Mouse (Mus musculus) kidney, postnatal 10 days (tissue): ENCODE measurements at regions not wholly inside any gene's neighbourhood (a gene's known extent, or its start where the extent isn't known, plus 50 kb on each side); places are given as distances from the start of the nearest gene placed in this dataset.
"Not testable (repeated sequence)": the region's sequence is repeated elsewhere in the genome, so short reads cannot be mapped to it uniquely, and the experiment has no call there.

Experiments used
- DNase-seq: peaks from one replicate; pipeline ENCODE4 v3.0.0; 2021; ENCODE audit warnings: mixed read lengths

DNA sequence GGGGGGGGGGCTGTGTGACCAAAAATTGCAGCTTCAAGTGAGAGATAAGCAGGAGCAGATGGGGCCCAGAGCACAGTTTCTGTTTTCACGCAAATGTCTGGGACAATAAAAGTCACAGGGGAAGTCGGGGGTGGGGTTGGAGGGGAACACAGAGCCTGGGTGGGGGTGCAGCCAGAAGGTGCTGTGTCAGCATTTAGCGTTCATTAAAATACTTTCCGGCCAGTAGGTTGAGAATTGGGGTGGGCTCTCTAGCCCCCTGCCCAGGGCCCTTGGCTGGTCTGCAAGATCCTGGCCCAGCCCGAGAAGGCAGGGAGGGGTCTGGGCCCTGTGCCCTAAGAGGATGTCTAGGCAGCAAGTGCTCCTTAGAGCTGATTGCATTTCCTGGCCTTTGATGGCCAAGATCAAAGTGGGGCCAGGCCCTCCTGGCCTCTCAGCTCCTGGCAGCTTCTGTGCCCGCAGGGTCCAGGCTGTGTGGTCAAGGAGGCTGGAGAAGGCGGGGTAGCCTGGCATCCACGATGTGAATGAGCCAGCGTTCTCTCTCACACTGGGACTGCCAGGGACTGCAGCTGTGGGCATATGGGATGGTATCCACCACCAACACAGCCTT lies 283.0 kb downstream of the Cyp26b1 start:
- DNase-seq: no peak

DNA sequence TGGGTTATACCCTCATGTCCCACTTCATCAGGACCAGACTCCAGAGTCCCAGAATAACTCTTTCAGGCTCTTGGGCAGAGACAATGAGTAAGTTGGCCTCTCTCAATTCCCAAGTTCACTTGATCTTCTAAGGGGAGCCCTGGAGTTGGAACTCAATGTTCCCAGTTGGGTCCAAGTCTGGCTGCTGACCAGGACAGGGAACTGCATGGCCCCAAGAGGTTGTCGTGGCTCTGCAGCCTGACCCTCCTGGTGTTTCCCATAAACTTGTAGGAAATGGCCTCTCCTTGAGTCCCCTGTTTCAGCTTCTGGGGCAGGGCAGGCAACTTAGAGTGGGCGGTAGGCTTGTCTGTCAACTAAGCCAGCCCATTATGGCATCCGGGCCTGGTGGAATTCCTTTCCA lies 286.2 kb downstream of the Cyp26b1 start:
- no peak for DNase-seq

DNA sequence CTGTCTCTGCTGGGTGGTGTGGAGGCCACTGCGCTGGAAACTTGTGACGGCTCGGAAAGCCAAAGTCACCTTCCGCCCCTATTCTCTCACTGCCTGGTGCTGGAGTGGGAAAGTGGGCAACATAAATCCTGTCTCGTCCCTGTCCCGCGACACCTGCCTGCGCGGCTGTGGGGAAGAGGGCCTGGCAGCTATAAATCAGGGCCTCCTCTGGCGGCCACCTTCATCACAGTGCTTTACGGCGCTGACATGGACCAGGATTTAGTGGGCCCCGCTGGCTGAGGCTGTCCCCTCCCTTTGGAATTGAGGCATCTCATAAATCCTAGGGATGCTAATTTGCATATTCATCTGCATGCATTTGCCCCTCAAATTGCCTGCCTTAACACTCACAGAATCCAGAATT lies 287.1 kb downstream of the Cyp26b1 start:
- no peak for DNase-seq

DNA sequence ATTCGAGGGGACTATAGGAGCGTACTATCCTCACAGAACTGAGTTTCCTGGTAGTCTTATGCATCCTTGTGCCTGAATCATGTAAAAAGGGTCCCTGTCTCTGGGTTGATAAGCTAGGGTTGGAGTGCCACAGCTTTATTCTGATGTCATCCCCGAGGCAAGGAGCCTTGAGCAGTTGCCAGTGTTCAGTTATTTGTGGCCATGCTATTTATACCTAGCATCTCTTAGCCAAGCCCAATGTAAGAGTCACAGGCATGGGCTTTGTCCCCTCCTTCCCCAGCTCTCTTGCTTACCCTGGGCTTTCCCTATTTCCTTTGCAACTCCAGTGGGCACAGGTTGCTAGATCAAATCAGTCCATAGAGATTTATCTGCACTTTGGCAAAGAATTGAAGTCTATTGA lies 288.6 kb downstream of the Cyp26b1 start:
- no peak for DNase-seq

DNA sequence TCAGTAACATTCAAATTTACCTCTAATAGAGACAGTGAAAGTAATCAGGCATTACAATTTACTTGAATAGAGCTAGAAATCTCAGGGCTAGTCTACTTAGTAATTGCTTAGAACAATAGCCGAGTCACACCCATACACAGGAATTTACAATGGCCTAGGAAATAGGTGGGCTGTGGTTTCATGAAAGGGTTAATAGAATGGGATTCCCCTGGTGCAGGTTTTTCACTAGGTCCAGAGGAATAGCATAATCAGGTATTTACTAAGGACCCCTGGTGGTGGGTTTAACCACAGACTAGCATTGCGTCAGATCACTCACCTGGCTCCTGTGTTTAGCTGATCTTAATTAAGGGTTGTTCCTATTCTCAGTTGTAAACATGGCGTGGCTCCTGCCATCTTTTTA lies 290.8 kb downstream of the Cyp26b1 start:
- DNase-seq: not testable (repeated sequence)

DNA sequence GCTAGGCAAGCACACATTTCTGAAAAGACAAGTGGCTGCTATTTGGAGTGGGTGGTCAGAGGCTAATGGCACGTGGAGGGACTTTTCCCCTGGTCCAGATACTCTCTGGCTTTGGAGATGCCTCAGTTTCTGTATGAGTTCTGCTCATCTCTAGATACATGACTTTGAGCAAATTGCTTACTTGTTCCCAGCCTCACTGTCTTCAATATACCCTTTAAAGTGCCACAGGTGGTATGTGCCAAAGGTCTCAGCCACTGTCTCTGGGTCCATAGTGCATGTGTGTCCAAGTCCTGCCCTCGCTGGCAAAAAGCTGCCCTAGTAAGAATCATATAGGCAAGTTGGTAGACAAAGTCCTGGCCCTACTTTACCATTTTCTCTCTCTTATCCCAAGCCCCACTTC lies 291.5 kb downstream of the Dysf start:
- no peak for DNase-seq

DNA sequence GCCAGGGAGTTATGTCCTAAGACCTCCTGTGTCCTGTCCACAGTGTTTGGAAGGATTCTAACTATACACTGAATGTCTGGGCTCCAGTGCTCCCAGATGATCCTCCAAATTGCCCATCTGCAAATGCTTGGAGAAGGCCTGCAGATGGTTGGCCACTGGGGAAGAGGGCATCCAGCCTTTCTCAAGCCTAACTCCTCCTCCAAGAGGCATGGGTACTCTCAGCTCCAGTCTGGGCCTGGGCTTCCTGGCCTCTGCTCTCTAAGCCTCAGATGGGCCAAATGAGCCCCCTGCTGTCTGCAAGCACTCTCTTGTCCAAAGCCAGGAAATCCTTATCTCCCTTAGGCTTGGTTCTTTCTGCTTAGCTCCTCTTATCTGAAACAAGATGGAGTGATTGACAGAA lies 290.8 kb downstream of the Dysf start:
- DNase-seq: no peak

DNA sequence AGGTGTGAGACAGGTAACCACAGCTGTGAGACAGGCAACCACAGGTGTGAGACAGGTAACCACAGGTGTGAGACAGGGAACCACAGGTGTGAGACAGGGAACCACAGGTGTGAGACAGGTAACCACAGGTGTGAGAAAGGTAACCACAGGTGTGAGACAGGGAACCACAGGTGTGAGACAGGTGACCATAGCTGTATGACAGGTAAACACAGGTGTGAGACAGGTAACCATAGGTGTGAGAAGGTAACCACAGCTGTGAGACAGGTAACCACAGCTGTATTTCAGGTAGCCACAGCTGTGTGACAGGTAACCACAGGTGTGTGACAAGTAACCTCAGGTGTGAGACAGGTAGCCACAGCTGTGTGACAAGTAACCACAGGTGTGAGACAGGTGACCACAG lies 265.5 kb downstream of the Dysf start:
- DNase-seq: not testable (repeated sequence)

DNA sequence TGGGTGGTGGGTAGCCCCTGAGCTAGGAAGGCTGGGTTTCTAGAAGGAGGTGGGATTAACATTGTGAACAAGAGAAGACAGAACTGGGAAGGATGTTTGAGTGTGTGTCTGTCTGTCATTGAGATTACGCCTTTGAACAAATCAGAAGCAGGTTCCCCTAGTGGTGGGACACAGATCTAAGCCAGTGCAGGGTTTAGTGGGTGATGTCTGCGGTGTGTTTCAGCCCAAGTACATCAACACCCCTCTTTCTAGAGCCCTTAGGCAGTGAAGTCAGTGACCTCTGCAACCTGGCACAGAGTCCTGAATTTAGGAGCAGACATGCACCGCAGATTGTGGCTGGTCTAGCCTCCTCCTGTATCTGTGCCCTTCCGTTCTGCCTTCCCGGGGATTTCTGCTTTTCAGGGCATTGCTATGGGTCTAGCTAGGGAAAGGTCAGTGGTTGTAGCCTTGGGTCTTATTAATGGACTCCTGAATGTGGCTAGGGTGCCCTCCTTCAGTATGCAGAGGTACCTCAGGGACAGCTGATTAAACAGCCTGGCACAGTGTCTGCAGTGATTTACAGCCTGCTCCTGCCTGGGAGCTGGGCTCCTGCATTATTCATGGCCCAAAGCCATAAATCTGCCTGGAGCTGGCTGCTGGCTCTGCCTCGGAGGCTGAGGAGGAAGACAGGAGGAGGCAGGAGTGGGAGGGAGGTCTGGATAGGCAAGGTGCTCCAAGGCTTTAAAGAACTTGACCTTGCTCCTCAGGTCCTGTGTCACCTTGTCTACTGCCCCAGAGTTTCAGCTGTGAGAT lies 264.3 kb downstream of the Dysf start:
- peak; percentile 60 for DNase-seq

DNA sequence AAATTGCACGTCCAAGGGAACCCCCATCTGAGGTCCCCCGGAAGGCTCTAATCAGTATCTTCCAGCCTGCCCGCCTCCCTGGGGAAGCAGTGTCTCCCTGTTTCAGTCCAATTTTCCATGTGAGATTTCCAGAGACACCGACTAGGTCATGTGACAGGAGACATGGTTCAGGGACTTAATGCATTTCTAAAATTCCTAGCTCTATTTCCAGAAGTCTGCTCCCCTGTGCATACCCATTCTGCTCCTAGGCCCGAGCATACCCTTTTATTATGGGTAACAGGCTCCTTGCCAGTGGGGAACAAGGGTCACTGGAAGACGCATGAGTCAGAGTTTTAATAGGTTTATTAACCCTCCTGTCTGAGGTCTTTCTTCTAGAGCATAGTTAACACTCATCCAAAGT lies 263.6 kb downstream of the Dysf start:
- DNase-seq: peak; percentile 33

DNA sequence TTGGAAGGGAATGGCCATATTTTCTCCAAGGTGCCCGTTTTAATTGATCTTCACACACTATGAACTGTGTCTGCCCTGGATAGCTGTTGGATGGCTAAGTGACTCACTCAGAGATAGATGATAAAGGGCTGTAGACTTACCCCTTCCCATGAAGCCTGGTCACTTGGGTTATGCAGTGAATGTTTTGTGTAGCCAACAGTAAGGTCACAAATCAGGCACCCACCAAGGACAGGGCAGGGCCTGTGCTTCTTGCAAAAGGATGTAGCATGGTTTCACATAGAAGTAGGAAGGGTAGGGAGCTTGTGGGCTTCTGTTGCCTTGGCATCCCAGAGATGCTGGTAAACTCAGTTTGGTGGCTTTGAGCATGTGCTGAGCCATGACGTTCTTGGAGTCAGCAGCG lies 263.1 kb downstream of the Dysf start:
- DNase-seq: no peak

DNA sequence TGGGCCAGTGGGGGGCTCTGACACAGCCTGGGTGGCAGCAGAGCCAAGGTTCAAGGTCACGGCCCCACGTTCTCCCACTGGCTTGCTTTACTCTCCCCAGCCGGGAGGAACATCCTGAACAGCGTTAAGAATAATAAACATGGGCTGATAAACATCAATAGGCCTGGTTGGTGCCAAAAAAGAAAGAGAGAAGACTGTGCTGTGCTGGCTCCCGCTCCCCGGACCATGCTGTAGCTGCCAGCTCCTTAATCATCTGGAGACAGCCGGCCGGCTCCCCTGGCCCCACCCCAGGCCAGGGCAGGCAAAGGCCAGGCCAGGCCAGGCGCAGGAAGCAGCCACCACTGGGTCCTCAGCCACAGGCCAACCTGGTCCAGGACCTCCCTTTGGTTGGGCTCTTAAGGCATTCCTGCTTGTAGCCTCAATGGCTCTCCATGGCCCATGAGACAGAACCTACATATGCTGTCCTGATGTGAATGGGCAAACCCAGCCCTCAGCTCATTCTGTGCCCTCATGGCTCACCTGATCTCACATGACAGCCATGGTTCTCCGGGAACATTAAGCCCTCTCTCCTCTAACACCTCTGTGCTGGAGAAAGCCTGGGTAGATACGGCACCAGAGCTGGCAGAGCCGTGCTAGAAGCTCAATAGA lies 262.3 kb downstream of the Dysf start:
- peak; percentile 58 for DNase-seq

DNA sequence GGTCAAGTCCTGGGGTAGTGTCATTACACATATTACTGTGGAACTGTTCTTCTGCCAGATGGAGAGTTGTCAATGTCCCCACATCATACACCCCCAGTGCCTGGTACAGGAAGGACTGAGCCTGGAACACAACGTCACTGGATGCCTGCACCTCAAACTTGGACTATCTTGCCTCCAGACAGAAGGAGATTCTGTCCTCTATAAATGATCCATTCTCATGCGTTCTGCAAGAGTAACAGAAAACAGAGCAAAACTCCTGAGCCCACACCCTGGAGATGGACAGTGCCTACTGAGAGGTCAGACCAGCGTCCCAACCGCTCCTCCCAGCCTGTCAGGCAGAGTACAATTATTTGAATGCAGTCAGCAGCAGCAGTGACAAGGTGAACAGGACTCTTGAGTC lies 261.1 kb downstream of the Dysf start:
- no peak for DNase-seq

DNA sequence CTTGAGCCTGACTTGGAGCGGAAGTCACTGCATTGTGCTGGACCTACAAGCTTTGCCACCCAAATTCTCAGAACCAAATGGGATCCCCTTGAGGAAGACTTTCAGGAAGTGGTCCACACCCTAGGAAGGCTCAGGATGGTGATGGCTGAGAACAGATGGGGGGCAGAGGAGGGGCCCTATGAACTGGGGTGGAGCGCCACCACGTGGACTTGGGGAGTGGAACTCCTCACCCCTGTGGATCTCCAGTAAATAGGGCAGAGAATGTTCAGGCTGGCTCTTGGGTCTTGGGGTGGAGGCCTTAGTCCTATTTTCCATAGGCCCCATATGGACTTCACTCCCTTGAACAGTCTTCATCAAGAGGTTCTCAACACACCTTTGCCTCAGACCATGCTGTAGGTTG lies 260.6 kb downstream of the Dysf start:
- DNase-seq: no peak

DNA sequence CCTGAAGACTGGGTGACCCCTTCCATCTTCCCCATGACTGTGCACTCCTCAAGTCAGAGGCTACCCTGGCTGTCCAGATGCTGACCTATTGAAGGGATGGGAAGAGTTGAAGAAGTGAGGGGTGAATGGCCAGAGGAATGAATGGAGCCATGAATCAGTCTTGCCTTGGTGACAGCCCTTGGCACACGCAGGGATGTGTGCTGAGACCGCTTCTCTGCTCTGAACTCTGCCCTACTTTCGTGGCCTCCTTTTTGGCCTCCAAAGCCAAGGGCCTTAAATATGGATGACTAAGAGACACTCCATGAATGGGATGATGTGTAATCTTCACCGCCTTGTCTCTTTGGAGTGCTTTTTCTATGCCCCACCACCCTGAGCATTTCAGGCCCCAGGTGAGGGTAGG lies 259.7 kb downstream of the Dysf start:
- DNase-seq: no peak

DNA sequence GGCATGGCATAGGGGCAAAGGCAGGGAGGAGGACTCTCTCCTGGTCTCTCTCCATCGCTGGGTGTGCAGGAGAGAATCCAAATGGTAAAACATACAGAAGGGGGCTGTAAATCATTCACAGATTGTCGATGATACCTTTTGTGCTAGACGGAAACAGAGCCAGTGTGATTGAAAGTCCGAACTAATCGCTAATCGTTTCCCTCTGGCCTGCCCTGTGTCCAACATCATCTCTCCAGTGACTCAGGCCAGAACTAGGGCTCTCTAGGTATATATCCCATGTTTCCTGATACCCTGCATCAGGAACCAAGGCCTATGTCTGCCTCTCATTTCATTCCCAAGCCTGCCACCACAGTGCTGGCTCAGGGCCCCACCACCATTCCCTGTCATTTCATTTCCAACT lies 259.1 kb downstream of the Dysf start:
- DNase-seq: no peak

DNA sequence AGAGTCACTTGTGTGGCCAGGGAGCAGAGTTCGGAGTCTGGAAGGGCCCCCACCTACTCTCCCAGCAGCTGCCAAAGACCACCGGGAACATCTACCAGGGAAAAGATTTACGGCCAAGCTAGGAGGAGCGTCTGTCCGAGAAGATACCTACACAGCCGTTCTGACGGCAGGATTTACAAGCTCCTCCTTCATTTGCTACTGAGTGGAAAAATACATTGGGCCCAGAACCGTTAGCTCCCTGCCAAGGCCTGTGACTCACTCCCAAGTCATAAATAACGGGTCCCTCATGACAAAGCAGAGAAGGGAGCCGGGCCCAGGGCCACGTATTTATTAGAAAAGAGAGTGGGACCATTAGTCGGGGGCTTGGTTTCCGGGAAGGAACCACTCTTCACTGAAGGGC lies 258.3 kb downstream of the Dysf start:
- DNase-seq: peak; percentile 69

DNA sequence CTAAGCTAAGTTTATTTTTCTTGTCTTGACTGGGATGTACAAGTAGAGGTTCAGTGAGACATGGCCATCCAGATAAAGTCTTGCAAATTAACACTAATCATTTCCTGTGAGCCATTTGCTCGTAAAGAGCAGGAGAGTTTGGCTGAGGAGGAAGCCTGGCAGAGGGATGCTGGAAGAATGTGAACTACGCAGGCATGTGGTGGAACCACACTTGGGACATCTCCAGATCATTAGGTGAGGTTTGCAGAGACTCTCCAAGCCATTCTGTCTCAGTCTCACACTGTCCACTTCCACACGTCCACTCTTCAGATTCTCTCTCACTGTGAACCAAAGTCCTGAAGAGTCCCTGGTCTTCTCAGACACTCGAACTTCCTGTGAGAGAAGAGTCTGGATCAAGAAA lies 256.3 kb downstream of the Dysf start:
- DNase-seq: no peak

DNA sequence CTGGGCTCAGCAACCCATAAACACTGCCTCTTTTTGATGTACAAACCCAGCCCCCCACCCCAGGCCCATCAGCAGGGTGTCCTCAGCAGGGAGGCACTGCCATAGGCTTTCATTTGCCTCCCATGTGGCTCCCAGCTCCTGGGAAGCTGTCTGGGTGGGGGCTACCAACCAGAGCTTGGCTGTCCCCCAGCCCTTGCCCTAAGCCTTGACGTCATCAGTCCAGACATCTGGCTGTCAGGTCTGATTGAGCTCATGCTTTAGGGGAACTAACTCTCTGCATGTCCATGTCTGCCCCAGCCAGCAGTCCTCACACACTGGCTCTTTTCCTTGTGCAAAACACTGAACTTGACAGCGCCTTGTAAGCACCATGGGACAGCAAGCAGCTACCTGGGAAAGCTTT lies 255.3 kb downstream of the Dysf start:
- no peak for DNase-seq

DNA sequence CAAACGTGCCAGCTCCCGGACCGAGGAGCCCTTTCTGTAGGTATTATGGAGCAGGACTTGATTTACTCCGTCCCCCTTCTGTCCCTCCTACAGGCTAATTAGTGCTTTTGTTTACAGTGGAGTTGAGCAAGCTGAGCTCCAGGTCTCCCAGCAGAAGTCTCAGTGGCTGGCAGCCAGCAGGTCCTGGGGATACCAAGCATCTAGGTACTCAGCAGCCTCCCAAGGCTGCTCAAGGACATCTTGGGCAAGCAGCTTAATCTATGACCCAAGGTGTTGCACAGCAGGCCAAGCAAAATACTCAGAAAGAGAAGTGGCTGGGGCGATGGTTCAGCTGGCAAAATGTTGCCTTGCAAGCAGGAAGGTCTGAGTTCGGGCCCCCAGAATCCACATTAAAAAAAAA lies 254.4 kb downstream of the Dysf start:
- no peak for DNase-seq

DNA sequence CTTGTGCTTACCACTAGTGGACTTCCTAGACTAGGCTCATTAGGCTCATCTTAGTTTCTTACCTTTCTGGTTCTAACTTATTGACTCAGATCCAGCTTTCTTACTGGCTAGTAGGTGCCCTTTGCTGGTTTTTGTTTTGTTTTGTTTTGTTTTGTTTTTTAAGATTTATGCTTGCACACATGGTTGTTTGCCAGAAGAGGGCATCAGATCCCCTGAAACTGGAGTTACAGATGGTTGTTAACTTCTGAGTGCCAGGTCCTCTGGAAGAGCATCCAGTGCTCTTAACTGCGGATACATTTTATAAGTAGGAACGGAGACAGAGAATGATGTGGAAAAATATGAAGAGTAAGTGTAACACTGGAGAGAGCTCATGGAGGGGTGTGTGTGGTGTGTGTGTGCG lies 253.1 kb downstream of the Dysf start:
- no peak for DNase-seq
